ENCODE assay signal across 8 mouse cellular contexts in the genomic region with DNA sequence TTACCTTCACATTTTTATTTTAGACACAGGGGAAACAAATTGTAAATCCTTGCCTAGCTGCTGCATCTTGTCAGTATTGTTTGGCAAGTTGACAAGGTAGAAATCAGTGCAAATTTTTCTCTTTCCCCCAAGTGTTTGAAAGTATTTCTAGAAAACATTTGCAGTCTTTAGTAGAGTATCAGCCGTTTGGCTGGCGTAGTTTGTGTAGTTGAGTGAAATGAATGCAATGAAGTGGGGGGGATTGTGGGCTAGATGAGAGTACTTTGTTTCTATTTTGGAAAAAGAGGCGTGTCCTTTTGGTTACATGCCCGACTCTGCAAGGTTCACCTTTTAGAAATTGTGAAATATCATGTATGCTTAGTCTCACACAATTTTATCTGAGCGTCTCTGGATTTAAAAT. TPM values are rescaled to one million over a fixed set of nuclear protein-coding genes. Genes with fewer than 3 reads are reported as not detected.
A peak's percentile ranks its signal among the peaks of the same experiment; 100 is the strongest.
DNase-seq lines count a peak whose midpoint lies in the region; ATAC-seq and TF ChIP-seq lines count a peak whose summit lies in the region.

No protein-coding gene starts in this region.

- no peaks in the 10 kb centered on the region for H3K27me3 ChIP-seq in forebrain, embryonic 16.5 days (replicated peaks; ENCODE audit: control insufficient read depth, insufficient read depth, low read length)
- no peaks in the 10 kb centered on the region for H3K27me3 ChIP-seq in limb, embryonic 10.5 days (ENCODE audit: low read depth, poor library complexity, severe bottlenecking)
- 0 out of 2 replicates have a peak, but pooled peaks cover under 1% of the 10 kb centered on the region for H3K27me3 ChIP-seq in midbrain, postnatal 0 days (ENCODE audit: insufficient read depth, low read length)
- no peaks in the 10 kb centered on the region for H3K27me3 ChIP-seq in cerebellum, adult 2 months (ENCODE audit: control insufficient read depth, insufficient read depth, low read length)

- WGBS in forebrain, embryonic 16.5 days = 22% methylated on average over 5 of the region's 5 CpGs
- WGBS in limb, embryonic 10.5 days = 44% methylated on average over 5 of the region's 5 CpGs
- 32% methylated on average over 5 of the region's 5 CpGs for WGBS in midbrain, postnatal 0 days
- WGBS in cerebellum, adult 2 months = 30% methylated on average over 5 of the region's 5 CpGs

- peak overlapping the region; percentile 97 for H3K4me3 ChIP-seq in forebrain, embryonic 16.5 days (replicated peaks; ENCODE audit: low read length)
- H3K4me3 ChIP-seq in limb, embryonic 10.5 days = peak overlapping the region; percentile 92
- H3K4me3 ChIP-seq in midbrain, postnatal 0 days (ENCODE audit: low read depth, low read length) = peak overlapping the region; percentile 96
- no peak overlapping the region for H3K4me3 ChIP-seq in cerebellum, adult 2 months (replicated peaks; ENCODE audit: insufficient read depth, low read depth, low read length)

- no peak for TF ChIP-seq CTCF in midbrain, postnatal 0 days (IDR thresholded peaks at IDR 0.05)
- no peak for TF ChIP-seq CTCF in cerebellum, adult 2 months (IDR thresholded peaks at IDR 0.05; ENCODE audit: borderline replicate concordance, insufficient read depth, low read depth, low read length)

- DNase-seq in 416B (ENCODE audit: low read depth) = peak; percentile 69
- DNase-seq in limb, embryonic 10.5 days (ENCODE audit: low spot score) = no peak
- DNase-seq in midbrain, postnatal 0 days (ENCODE audit: low spot score) = no peak
- no peak for DNase-seq in cerebellum, adult 2 months
- no peak for DNase-seq in adrenal gland, postnatal 36 days

- no peaks in the 10 kb centered on the region for H3K9me3 ChIP-seq in forebrain, embryonic 16.5 days (ENCODE audit: control insufficient read depth, low read length)
- H3K9me3 ChIP-seq in limb, embryonic 10.5 days (replicated peaks) = no peaks in the 10 kb centered on the region
- H3K9me3 ChIP-seq in midbrain, postnatal 0 days (ENCODE audit: low read length) = no peaks in the 10 kb centered on the region

- no peak for TF ChIP-seq POLR2A in cerebellum, adult 2 months (IDR thresholded peaks at IDR 0.05; ENCODE audit: borderline replicate concordance, insufficient read depth, low read length)

- peak; percentile 9 for ATAC-seq in CD4-positive, CD25-positive, alpha-beta regulatory T cell, adult 4 months
- ATAC-seq in forebrain, embryonic 16.5 days = no peak
- no peak for ATAC-seq in midbrain, postnatal 0 days (ENCODE audit: low FRiP score)
- no peak for ATAC-seq in megakaryocyte-erythroid progenitor cell, adult 5-6 weeks (replicated peaks; ENCODE audit: low FRiP score, low TSS enrichment, poor library complexity, severe bottlenecking)

- peaks cover 24% of the 10 kb centered on the region for H3K4me1 ChIP-seq in forebrain, embryonic 16.5 days (replicated peaks; ENCODE audit: control insufficient read depth, insufficient read depth, low read length)
- H3K4me1 ChIP-seq in limb, embryonic 10.5 days = peaks cover 41% of the 10 kb centered on the region
- no peaks in the 10 kb centered on the region for H3K4me1 ChIP-seq in midbrain, postnatal 0 days (ENCODE audit: insufficient read depth, low read length)
- H3K4me1 ChIP-seq in cerebellum, adult 2 months (ENCODE audit: control insufficient read depth, insufficient read depth, low read length) = no peaks in the 10 kb centered on the region; the same call in none of the 2 replicates

- H3K27ac ChIP-seq in forebrain, embryonic 16.5 days (ENCODE audit: low read length) = no peak overlapping the region
- H3K27ac ChIP-seq in limb, embryonic 10.5 days = no peak overlapping the region
- no peak overlapping the region for H3K27ac ChIP-seq in midbrain, postnatal 0 days (ENCODE audit: low read depth, low read length)
- H3K27ac ChIP-seq in cerebellum, adult 2 months (ENCODE audit: insufficient read depth, low read length) = no peak overlapping the region

- H3K9ac ChIP-seq in forebrain, embryonic 16.5 days (replicated peaks; ENCODE audit: low read depth, low read length) = no peak overlapping the region
- H3K9ac ChIP-seq in midbrain, postnatal 0 days (replicated peaks; ENCODE audit: low read length, poor library complexity, severe bottlenecking) = 0 out of 2 replicates have a peak overlapping the region, but pooled peaks have one; percentile 2

- peak overlapping the region; percentile 89 for H3K4me2 ChIP-seq in forebrain, embryonic 16.5 days (ENCODE audit: low read length)
- H3K4me2 ChIP-seq in midbrain, postnatal 0 days (ENCODE audit: low read depth, low read length, poor library complexity, severe bottlenecking) = peak overlapping the region; percentile 82

- H3K36me3 ChIP-seq in forebrain, embryonic 16.5 days (ENCODE audit: control insufficient read depth, insufficient read depth) = no peaks in the 10 kb centered on the region
- 0 out of 2 replicates have a peak, but pooled peaks cover 5% of the 10 kb centered on the region for H3K36me3 ChIP-seq in limb, embryonic 10.5 days
- H3K36me3 ChIP-seq in midbrain, postnatal 0 days (ENCODE audit: insufficient read depth, low read length) = no peaks in the 10 kb centered on the region

RNA-seq across cellular contexts. Expression of gene Nadk2, which starts 1.6 kb away (rescaled TPM):
- 1 to 10 TPM; 3.7 to 6.0 TPM for polyA plus RNA-seq in CD4-positive, CD25-positive, alpha-beta regulatory T cell, adult 4 months (2017; shearing (Covaris generic))
- 22.7 and 26.1 TPM in 2 replicates for polyA plus RNA-seq in forebrain, embryonic 16.5 days (2015; fragmentation: Nextera tagmentation; extraction: Ambion mirVana)
- polyA plus RNA-seq in limb, embryonic 10.5 days (2016; fragmentation: Nextera tagmentation; extraction: Ambion mirVana) = 29.2 and 30.8 TPM in 2 replicates
- 33.7 and 34.3 TPM in 2 replicates for total RNA-seq in midbrain, postnatal 0 days (2014; rRNA removed)
- 28.9 and 29.9 TPM in 2 replicates for polyA plus RNA-seq in midbrain, postnatal 0 days (2015; fragmentation: Nextera tagmentation; extraction: Ambion mirVana)
- polyA plus RNA-seq in cerebellum, adult 2 months (2012; rRNA removed) = 60.8 and 64.3 TPM in 2 replicates
- total RNA-seq in adrenal gland, postnatal 36 days (2021) = 10 to 100 TPM; 57.9 to 79.4 TPM
- 100 and 113 TPM in 2 replicates for total RNA-seq in megakaryocyte-erythroid progenitor cell, adult 5-6 weeks (2014; fragmentation: Nextera tagmentation)
- 151 and 170 TPM in 2 replicates for total RNA-seq in megakaryocyte-erythroid progenitor cell, adult 5-6 weeks (2017)
